Mouse (Mus musculus): ENCODE results near the gene Rnf39. TPM values are rescaled to one million over a fixed set of nuclear protein-coding genes. Genes with fewer than 3 reads are reported as not detected.
"Not testable (repeated sequence)": the region's sequence is repeated elsewhere in the genome, so short reads cannot be mapped to it uniquely, and the experiment has no call there.

The Rnf39 gene
- polyA plus RNA-seq, 1 experiment from 2014 or later, result 0.46 TPM

DNA sequence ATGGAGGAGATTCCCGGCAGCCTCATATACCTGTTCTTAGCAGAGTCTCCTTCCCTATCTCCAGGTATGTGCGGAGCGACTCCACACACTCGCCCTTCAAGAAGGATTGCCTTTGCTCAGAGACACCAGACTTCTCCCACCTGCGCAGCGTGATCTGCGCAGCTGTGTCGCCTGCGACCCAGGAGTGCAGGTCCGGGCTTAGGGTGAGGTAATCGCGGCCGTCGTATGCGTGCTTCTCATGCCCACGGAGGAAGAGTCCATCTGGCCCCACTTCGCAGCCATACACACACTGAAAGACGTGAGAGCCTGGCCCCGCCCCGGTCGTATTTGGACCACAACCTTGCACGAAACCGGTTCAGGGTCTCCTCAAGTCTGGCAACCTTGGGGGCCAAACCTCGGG lies 45.8 kb downstream of the Rnf39 start:
- Histone ChIP-seq H3K4me3 (ENCODE audit: low read depth, low read length) (no peak overlapping the region), H3K36me3 (ENCODE audit: control insufficient read depth, insufficient read depth, low read length) (no peaks in the 10 kb centered on the region), H3K27me3 (ENCODE audit: control insufficient read depth, insufficient read depth, low read length) (peaks cover 24% of the 10 kb centered on the region), H3K4me2 (peak overlapping the region; percentile 22; the same call in 1 of the 2 replicates), H3K9ac (ENCODE audit: low read length) (no peak overlapping the region), H3K27ac (ENCODE audit: low read depth, low read length) (no peak overlapping the region), H3K9me3 (ENCODE audit: control insufficient read depth, low read length) (no peaks in the 10 kb centered on the region), H3K4me1 (ENCODE audit: control insufficient read depth, insufficient read depth, low read length) (no peaks in the 10 kb centered on the region)
- WGBS, result 5% methylated on average over 24 of the region's 24 CpGs
- DNase-seq (ENCODE audit: low spot score, missing footprints) (peak; percentile 87), ATAC-seq (ENCODE audit: low FRiP score) (peak; percentile 40; the same call in 1 of the 2 replicates)

DNA sequence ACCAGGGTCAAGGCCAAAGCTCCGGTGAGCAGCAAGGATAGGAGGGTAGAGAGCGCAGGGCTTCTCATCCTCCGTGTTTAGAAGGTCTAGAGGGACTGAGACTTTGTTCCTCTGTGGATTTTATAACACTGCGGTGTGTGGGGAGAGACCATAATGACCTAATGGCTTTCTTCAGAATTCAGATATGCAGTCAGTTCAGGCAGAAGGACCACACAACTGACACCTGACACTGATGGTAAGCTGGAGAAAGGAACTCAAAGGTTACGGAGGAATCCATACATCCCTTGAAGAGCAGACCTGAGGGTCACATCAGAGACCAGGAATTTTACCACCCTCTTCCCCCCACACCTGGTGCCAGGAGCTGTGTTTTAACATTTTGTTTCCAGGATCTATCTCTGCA lies 46.7 kb downstream of the Rnf39 start, which contains the start of gene H2-M5:
Gene H2-M5 (minus strand): TSS at position 101 of the 400 bp plus-strand sequence.
- H3K9ac ChIP-seq (ENCODE audit: low read length), result no peak within 1 kb of the TSS
- ATAC-seq (ENCODE audit: low FRiP score), result no peak
- WGBS, result 27% methylated on average over 5 of the region's 5 CpGs
- peak within 1 kb of the TSS; percentile 22; the same call in 1 of the 2 replicates for H3K4me2 ChIP-seq
- no peak within 1 kb of the TSS for H3K4me3 ChIP-seq (ENCODE audit: low read depth, low read length)
- H3K27ac ChIP-seq (ENCODE audit: low read depth, low read length), result no peak within 1 kb of the TSS
- no peaks in the 10 kb centered on the region for H3K4me1 ChIP-seq (ENCODE audit: control insufficient read depth, insufficient read depth, low read length)
- DNase-seq (ENCODE audit: low spot score, missing footprints), result peak; percentile 69
- peaks cover 24% of the 10 kb centered on the region for H3K27me3 ChIP-seq (ENCODE audit: control insufficient read depth, insufficient read depth, low read length)
- H3K36me3 ChIP-seq (ENCODE audit: control insufficient read depth, insufficient read depth, low read length), result no peaks in the 10 kb centered on the region
- H3K9me3 ChIP-seq (ENCODE audit: control insufficient read depth, low read length), result no peaks in the 10 kb centered on the region

DNA sequence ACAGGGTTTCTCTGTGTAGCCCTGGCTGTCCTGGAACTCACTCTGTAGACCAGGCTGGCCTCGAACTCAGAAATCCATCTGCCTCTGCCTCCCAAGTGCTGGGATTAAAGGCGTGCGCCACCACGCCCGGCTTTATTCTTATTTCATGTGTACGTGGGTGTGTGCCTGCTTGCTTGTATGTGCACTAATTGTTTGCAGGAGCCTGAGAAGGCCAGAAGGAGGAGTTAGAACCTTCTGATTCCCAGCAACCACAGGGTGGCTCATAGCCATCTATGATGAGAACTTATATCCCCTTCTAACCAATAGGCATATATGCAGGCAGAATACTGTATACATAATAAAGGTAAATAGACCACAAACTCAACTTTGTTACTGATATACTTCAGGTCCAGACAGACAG lies 47.9 kb downstream of the Rnf39 start:
- DNase-seq (ENCODE audit: low spot score, missing footprints), result peak; percentile 6
- H3K36me3 ChIP-seq (ENCODE audit: control insufficient read depth, insufficient read depth, low read length); H3K4me1 ChIP-seq (ENCODE audit: control insufficient read depth, insufficient read depth, low read length); ATAC-seq (ENCODE audit: low FRiP score); H3K27ac ChIP-seq (ENCODE audit: low read depth, low read length); H3K4me3 ChIP-seq (ENCODE audit: low read depth, low read length); H3K9ac ChIP-seq (ENCODE audit: low read length); H3K4me2 ChIP-seq; H3K9me3 ChIP-seq (ENCODE audit: control insufficient read depth, low read length): not testable (repeated sequence)
- 87% methylated on average over 6 of the region's 6 CpGs for WGBS
- peaks cover 24% of the 10 kb centered on the region for H3K27me3 ChIP-seq (ENCODE audit: control insufficient read depth, insufficient read depth, low read length)

GRCm38 (mm10) chr17:36992336-36993104 lies 49.8 kb downstream of the Rnf39 start:
- Histone ChIP-seq H3K9me3 (ENCODE audit: control insufficient read depth, low read length) (no peaks in the 10 kb centered on the region), H3K27me3 (ENCODE audit: control insufficient read depth, insufficient read depth, low read length) (peaks cover 22% of the 10 kb centered on the region), H3K36me3 (ENCODE audit: control insufficient read depth, insufficient read depth, low read length) (no peaks in the 10 kb centered on the region), H3K9ac (ENCODE audit: low read length) (no peak overlapping the region), H3K27ac (ENCODE audit: low read depth, low read length) (no peak overlapping the region), H3K4me1 (ENCODE audit: control insufficient read depth, insufficient read depth, low read length) (no peaks in the 10 kb centered on the region), H3K4me3 (ENCODE audit: low read depth, low read length) (no peak overlapping the region), H3K4me2 (no peak overlapping the region)
- ATAC-seq (ENCODE audit: low FRiP score) (no peak), DNase-seq (ENCODE audit: low spot score, missing footprints) (peak; percentile 33)
- WGBS, result 80% methylated on average over 3 of the region's 3 CpGs

DNA sequence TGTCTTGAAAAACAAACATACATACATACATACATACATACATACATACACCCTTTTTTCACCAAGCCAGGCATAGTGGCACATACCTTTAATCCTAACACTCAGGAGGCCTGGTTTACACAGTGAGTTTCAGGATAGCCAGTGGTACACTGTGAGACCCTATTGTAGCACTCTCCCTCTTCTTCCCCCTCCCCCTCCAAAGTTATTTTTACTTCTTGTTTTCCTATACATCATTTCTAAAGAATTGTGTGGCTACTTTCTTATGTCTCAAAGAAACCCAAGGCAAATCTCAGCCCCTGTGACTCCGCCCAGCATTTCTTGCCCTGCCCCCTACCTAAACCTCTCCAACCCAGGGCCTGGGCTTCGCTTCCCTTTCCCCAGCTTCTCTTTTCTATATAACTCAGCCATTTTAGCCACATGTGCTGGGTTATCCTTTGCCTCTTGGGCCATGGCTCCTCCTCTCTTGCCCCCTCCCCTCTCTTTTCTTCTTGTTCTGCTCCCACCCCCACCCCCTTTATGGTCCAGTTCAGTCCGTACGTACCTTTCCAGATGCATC lies 51.1 kb downstream of the Rnf39 start:
- no peaks in the 10 kb centered on the region for H3K36me3 ChIP-seq (ENCODE audit: control insufficient read depth, insufficient read depth, low read length)
- H3K9me3 ChIP-seq (ENCODE audit: control insufficient read depth, low read length), result no peaks in the 10 kb centered on the region
- H3K27ac ChIP-seq (ENCODE audit: low read depth, low read length), result no peak overlapping the region
- H3K4me3 ChIP-seq (ENCODE audit: low read depth, low read length), result no peak overlapping the region
- 83% methylated on average over 4 of the region's 4 CpGs for WGBS
- no peak overlapping the region for H3K9ac ChIP-seq (ENCODE audit: low read length)
- peaks cover 8% of the 10 kb centered on the region for H3K27me3 ChIP-seq (ENCODE audit: control insufficient read depth, insufficient read depth, low read length)
- no peaks in the 10 kb centered on the region for H3K4me1 ChIP-seq (ENCODE audit: control insufficient read depth, insufficient read depth, low read length)
- no peak for ATAC-seq (ENCODE audit: low FRiP score)
- DNase-seq (ENCODE audit: low spot score, missing footprints), result no peak
- H3K4me2 ChIP-seq, result no peak overlapping the region

DNA sequence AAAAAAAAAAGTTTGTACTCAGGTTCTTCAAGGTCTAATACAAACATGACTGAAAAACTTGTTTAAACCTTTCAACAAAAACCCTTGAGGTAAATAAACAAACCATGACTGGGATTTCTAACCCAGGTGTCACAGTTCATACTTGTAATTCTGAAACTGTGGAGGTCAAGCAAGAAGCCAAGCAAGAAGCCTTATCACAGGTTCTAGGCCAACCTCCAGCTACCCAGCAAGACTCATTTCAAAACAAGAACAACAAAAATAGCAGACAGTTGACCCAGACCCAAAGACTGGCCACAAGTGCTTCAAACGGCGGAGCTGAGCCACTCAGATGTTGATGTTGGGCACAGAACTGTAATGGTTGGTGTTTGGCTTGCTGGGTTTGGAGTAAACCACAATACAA lies 51.8 kb downstream of the Rnf39 start:
- ATAC-seq (ENCODE audit: low FRiP score), result no peak
- peak; percentile 37 for DNase-seq (ENCODE audit: low spot score, missing footprints)
- Histone ChIP-seq H3K36me3 (ENCODE audit: control insufficient read depth, insufficient read depth, low read length) (no peaks in the 10 kb centered on the region), H3K27me3 (ENCODE audit: control insufficient read depth, insufficient read depth, low read length) (peaks cover 2% of the 10 kb centered on the region), H3K9me3 (ENCODE audit: control insufficient read depth, low read length) (no peaks in the 10 kb centered on the region), H3K9ac (ENCODE audit: low read length) (no peak overlapping the region), H3K4me2 (no peak overlapping the region), H3K4me3 (ENCODE audit: low read depth, low read length) (no peak overlapping the region), H3K27ac (ENCODE audit: low read depth, low read length) (no peak overlapping the region), H3K4me1 (ENCODE audit: control insufficient read depth, insufficient read depth, low read length) (no peaks in the 10 kb centered on the region)
- WGBS, result 85% methylated on average over 2 of the region's 2 CpGs

DNA sequence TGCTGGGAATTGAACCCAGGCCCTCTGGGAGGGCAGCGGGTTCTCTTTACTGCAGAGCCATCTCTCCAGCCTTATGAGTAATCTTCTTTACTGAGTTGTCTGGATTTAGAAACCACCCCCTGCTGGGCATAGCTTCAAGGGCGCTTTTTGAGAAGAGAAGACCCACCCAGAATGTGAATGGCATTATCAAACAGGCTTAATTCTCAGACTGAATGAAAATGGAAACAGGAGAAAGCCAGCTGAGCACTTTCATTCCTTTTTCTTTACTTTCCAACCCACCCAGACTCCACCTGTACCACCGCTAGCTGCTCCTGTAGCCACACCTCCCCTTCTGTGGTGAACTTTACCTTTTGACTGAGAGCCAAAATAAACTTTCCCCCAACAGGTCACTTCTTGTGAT lies 52.7 kb downstream of the Rnf39 start:
- no peak for ATAC-seq (ENCODE audit: low FRiP score)
- no peaks in the 10 kb centered on the region for H3K27me3 ChIP-seq (ENCODE audit: control insufficient read depth, insufficient read depth, low read length)
- no peak for DNase-seq (ENCODE audit: low spot score, missing footprints)
- H3K9ac ChIP-seq (ENCODE audit: low read length), result no peak overlapping the region
- H3K4me2 ChIP-seq, result no peak overlapping the region
- no peak overlapping the region for H3K27ac ChIP-seq (ENCODE audit: low read depth, low read length)
- no peaks in the 10 kb centered on the region for H3K36me3 ChIP-seq (ENCODE audit: control insufficient read depth, insufficient read depth, low read length)
- WGBS, result 49% methylated on average over 3 of the region's 3 CpGs
- no peak overlapping the region for H3K4me3 ChIP-seq (ENCODE audit: low read depth, low read length)
- no peaks in the 10 kb centered on the region for H3K4me1 ChIP-seq (ENCODE audit: control insufficient read depth, insufficient read depth, low read length)
- no peaks in the 10 kb centered on the region for H3K9me3 ChIP-seq (ENCODE audit: control insufficient read depth, low read length)

GRCm38 (mm10) chr17:36997033-36997735 lies 54.5 kb downstream of the Rnf39 start:
- peak; percentile 73; the same call in 1 of the 2 replicates for ATAC-seq (ENCODE audit: low FRiP score)

More at GRCm38 (mm10) chr17:36997033-36997735, 54.5 kb downstream of the Rnf39 start:
- H3K4me2 ChIP-seq, result no peak overlapping the region
- H3K27me3 ChIP-seq (ENCODE audit: control insufficient read depth, insufficient read depth, low read length), result no peaks in the 10 kb centered on the region
- no peak overlapping the region for H3K27ac ChIP-seq (ENCODE audit: low read depth, low read length)
- no peak overlapping the region for H3K9ac ChIP-seq (ENCODE audit: low read length)
- 31% methylated on average over 7 of the region's 7 CpGs for WGBS
- H3K4me3 ChIP-seq (ENCODE audit: low read depth, low read length), result no peak overlapping the region
- no peaks in the 10 kb centered on the region for H3K9me3 ChIP-seq (ENCODE audit: control insufficient read depth, low read length)
- H3K4me1 ChIP-seq (ENCODE audit: control insufficient read depth, insufficient read depth, low read length), result no peaks in the 10 kb centered on the region
- H3K36me3 ChIP-seq (ENCODE audit: control insufficient read depth, insufficient read depth, low read length), result no peaks in the 10 kb centered on the region
- DNase-seq (ENCODE audit: low spot score, missing footprints), result peak; percentile 99

Measured in midbrain, embryonic 11.5 days (tissue).